Mouse (Mus musculus) layer of hippocampus, postnatal 36 days (tissue): Measurements from ENCODE around the gene Gdap1l1. TPM values are rescaled to one million over a fixed set of nuclear protein-coding genes. Genes with fewer than 3 reads are reported as not detected.
"Not testable (repeated sequence)": the region's sequence is repeated elsewhere in the genome, so short reads cannot be mapped to it uniquely, and the experiment has no call there.

ENCODE experiments used
- DNase-seq, 2 experiments: peaks; one replicate each; pipeline ENCODE4 v3.0.0; 2022
- total RNA-seq, 2 experiments: library from RNA; stranded (reverse); gene quantifications; 2 replicates each; pipeline ENCODE4 v1.2.3; 2021

The Gdap1l1 gene
- total RNA-seq, 2 experiments from 2014 or later = 62.0 to 72.9 TPM

DNA sequence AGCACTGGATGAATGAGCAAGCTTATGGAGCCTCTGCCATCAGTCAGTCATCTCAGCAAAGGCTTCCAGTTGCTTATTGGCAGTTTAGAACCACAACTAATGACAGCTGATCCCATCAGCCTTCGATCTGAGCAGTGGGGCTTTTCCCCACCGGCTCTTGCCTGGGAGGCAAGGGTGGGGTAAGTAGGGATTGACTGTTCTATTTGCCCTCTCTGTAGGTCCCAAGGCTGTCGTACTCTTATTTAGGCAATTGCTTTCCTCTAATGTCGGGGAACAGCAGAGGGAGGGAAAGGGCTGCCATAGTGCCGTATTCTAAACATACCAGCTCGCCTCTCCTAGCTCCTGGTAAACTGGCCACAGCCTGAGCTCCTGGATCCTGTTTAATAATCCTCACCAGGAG lies 13.7 kb upstream of the Gdap1l1 start, which contains the start of gene Oser1:
Oser1 (minus strand) TSS at position 101 of the 400 bp plus-strand sequence.
- DNase-seq = no peak

DNA sequence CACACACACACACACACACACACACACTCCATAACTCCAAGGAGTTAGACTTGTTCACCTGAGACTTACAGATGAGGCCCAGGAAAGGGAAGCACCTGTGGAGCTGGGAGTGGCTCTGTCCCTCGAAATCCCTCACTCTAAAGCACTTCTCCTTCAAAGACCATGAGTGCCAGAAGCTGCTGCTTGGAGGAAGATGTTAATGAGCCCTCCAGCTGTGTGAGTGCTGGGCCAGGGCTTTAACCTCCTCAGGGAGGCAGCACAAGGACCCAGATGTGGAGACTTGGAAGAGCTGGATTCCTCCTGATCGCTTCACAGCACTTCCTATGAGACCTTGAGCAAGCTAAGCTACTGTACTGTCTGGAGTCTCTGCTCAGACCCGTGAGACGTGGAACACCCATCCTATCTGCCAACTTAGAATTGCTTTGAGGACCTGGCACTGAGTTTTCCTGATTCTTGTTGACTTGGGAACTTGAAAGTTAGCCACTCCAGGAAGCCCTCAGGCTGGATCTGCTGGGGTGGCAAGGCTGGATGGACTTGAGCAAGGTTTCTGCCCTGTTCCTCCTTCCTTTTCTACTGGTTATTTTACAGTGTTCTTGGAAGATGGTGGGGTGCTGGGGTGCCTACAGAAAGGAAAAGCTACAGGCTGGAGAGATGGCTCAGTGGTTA lies 9.8 kb upstream of the Gdap1l1 start:
- no peak for DNase-seq

DNA sequence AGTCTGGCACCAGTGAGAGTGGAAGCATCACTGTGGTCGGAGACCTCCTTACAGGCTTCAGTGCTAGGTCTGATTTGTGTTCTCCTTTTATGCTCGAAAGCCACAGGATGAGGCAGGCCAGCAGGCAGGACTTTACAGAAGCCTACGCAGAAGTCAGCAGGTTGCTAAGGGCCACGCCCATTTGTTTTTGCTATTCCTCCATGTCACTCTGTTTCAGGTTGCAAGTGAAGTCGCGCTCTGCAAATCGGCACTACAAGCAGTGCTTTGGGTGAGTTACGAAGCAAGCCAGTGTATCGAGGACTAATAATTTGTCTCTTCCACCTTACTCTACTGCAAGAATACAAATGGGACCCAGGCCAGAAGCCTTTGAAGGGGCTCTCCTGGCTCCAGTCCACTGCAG lies 7.0 kb upstream of the Gdap1l1 start:
- DNase-seq = no peak

DNA sequence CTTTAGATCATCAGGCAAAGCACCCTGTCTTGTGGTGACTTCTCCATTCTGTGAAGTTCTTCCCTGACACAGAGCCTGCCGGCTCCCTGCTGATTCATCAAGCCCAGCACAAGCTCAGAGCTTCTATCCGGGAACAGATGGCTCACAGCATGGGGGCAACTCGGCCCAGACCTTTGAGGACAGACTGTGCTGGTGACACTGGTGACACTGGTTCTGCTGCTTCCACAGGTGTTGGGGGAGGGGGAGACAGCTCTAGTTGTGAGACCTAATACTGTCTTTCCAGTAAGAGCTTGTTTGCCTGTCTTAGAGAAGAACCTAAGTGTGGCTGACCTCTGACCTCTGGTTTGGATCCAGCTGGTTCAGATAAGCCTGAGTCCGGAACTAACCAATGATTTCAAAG lies 4.3 kb upstream of the Gdap1l1 start:
- DNase-seq = no peak

DNA sequence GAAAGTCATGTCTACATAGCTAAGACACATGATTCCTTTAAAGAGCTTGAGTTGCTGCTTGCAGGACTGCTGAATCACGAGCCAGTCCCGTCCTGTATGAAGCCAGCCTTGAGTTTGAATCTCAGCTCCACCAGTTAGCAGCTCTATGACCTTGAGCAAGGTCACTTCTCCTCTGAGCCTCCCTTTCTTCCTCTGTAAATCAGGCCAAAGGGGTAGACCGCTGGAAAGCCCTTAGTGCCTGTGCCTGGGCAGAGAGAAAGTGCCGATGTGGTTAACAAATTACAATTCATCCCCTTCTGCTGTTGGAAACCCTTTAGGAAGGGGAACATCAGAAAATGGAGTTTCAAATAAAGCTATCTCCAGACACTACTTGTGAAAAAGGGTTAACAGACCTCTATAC lies 476 bp upstream of the Gdap1l1 start:
- DNase-seq = no peak

DNA sequence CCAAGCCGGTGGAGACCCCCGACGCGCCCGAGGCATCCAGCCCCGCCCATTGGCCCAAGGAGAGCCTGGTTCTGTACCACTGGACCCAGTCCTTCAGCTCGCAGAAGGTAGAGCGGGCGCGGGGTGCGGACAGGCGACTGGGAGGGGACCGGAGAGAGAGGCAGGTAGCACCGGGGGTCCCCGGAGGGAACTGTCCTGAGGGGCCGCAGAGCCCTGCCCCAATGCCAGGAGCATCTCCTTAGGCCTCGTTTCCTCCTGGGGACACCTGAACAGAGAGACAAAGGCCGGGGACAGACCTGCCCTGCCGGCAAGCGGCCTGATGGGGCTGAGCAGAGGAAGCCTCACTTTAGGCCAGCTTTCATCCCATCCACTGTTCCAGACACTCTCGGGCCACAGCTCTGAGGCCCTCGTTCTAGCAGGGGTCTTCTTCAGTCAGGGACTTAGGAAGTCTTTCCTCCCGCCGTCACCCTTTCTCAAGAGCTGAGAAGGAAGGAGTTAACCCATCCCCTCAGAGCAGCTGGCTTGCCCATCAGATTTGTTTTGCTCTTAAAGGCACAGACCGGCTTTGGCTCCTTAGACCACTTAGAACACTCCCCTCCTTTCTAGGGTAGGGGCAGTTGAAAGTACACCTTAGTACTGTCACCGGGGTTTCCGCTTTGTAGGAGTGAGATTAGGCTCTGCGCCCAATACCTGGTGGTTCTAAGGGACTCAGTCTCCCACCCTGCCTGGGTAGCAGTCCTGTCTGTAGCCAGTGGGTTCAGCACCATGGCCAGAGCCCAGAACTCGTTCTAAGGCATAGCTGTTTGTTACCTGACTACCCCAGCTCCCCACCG lies 559 bp downstream of the Gdap1l1 start:
- peak in 1 of 2 experiments; percentile 51 for DNase-seq

DNA sequence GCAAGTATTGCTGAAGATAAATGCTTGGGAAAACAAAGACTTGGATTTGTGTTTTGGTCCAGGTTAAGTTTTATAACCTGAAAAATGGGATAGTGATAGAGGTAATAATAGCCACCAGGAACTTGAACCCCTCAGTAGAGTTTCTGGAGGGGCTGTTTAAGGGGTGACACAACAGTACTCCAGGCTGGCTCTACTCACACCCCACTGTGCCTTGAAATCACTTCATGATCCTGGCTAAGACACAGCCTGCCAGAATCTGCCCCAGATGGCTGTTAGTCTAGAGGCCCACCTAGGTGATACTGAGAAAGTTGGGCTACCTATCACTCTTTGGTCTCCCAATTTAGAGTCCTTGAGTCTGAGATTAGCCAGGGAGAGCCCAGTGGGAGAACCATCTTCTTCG lies 1.2 kb downstream of the Gdap1l1 start:
- no peak for DNase-seq

DNA sequence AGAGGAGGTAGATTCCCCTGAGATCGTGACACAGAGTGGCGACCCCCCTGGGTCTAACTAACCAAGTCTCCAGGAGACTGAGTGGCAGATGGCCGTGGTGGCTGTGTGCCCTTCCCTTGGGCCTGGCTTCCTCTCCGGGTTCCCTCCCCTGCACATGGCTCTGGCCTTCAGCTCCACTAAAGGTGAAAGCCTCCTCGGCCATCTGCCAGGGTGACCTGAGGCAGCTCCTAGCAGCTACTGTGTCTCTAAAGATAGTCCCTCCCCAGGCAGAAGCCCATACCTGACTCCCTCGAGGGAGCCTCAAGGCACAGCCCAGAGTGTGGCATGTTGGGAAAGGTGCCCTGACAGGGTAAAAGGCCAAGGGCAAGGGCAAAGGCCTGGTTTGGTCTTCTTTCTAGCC lies 5.3 kb downstream of the Gdap1l1 start:
- DNase-seq = no peak

DNA sequence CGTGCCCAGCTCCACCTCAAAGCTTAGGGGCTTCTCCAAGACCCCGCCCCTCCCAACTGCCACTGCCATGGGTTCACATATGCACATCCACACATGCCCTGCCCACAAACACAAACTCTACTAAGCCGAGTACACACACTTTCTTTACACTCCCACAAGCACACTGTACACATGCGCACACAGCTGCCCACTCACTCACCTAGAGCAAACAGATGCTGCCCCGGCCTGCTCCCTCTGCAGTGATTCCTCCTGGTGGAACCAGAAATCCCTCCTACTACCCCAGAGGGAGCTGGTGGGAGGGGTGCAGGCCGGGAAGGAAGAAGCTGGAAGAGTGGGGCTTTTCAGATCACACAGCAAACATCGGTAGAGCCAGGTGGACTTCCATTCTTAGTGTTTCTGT lies 5.7 kb downstream of the Gdap1l1 start:
- DNase-seq = no peak

DNA sequence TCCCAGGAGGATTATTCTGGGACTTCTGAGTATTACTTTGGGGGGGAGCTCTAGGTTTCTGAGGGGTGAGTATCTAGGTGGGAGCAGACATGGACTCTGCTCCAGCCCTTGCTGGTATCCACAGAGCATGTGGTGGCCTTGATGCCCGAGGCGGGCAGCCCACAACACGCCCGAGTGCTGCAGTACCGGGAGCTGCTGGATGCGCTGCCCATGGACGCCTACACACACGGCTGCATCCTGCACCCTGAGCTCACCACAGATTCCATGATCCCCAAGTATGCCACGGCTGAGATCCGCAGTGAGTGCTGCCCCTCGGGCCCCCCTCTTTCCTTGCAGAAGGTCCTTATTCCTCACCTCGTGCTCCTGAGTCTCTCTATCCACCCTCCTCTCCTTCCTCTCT lies 9.1 kb downstream of the Gdap1l1 start:
- no peak for DNase-seq

DNA sequence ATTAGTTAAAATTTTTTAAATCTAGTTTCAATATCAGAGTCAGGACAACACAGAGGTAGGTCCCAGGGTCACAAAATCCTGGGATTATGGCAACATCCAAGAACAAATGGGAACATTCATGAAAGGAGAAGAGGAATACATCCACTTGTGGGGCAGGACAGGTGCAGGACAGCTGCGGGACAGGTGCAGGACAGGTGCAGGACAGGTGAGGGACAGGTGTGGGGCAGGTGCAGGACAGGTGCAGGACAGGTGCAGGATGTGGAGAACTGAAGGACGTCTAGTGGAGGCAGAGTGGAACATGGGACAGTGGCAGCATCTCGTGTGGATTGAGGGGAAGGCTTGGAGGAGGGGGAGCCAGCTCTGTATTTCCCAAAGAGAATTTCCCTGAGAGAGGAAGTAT lies 11.0 kb downstream of the Gdap1l1 start:
- no peak for DNase-seq

DNA sequence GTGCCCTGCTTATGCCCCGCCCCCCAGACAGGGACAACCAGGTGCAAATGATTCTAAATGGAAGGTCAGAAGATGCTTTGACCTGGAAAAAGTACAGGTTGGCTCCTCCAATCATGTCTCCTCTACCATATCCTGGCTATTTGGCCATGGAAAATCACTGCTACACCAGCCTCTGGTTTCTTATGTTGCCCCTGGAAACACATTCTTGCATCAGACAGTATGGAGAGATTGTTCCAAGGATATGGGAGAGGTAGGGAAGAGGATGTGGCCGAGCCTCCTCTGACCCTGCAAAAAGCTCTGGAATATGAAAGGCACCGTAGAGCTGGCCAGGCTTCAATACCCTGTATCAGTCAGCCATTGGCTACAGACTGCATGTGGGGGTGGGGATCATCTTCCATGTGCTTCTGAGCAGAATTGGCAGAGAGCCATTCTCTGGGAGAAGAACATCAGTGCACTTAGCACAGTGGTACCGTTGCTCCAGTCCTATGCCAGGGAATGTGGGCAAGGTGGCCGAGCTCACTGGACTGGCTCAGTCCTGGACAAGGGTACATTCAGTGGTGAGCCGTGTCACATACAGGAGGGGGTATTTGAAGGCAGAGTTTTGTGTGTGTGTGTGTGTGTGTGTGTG lies 12.5 kb downstream of the Gdap1l1 start:
- peak; percentile 46 to 49 for DNase-seq

DNA sequence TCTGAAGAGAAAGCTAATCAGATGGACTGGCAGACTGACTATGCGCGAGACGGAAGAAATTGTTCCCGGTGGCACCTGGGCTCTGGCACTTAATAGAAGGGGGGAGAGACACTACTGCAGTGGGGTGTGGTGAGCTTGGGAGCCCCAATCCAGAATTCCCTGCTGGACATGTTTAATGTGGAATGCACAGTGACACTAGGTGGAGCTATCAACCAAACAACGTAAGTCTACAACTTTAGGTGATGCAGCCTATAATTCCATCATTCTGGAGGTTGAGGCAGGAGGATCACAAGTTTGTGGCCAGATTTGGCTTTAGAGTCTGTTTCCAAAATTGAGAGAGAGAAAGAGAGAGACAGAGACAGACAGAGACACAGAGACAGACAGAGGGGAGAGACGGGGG lies 14.5 kb downstream of the Gdap1l1 start:
- no peak for DNase-seq

DNA sequence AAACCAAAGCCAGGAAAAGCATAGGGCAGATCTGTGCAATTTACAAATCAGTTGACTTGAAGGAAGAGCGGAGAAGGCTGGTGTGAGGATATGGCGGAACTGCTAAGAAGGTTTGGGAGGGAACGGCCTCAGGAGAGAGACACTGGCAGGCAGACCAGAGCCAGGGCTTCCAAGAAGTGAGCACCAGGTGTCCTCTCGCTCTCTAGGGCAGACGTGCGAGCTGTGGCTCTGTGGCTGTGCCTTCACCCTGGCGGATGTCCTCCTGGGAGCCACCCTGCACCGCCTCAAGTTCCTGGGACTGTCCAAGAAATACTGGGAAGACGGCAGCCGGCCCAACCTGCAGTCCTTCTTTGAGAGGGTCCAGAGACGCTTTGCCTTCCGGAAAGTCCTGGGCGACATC lies 15.1 kb downstream of the Gdap1l1 start:
- no peak for DNase-seq

DNA sequence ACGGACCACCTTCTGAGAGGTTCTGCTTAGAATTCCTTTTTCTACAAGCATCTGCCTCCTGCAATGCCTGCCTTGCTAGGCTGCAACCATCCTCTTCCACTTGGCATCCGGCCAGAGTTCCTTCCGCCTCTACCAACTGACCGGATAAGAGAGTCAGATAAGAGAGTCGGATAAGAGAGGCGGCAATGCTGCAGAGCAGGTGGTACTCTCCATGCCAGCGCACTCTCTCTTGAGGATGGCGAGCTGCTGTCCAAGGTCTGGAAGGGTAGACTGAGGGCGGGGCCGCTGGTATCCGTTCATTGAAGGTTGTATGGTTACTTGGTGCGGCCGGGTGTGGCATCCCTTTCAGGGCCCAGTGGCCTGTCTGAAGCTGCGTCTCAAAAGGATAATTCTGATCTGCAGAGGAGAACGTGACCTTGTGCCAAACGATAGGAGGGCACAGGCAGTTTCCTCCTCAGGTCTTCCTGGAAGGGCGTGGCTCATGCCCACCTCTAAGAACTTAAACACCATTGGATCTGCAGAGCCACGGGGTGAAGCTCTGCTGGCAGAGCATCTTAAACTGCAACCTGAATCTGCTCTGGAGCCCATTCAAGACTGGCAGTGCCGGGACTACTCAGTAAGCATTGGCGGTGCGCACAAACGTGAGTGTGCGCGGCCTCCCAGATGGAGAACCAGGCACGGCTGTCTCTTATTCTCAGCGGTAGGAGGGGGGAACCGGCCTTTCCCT lies 20.4 kb downstream of the Gdap1l1 start:
- DNase-seq = no peak

DNA sequence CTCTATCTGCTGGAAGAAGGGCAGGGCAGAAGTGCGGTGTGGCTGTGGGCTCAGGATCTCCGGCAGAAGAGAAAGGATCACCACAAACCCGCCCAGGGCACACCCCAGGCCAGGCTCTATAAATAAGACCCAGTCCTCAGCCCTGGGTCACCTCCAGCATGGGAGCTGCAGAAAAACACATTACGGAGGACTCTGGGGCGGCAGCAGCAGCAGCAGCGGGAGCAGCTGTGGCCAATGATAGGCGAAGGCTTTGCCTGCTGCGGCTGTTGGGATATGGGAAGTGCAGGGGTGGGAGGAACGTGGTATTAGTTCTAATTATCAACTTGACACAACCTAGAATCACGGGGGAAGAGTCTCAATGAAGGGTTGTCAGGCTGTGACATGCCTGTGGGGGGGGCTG lies 21.1 kb downstream of the Gdap1l1 start:
- no peak for DNase-seq

DNA sequence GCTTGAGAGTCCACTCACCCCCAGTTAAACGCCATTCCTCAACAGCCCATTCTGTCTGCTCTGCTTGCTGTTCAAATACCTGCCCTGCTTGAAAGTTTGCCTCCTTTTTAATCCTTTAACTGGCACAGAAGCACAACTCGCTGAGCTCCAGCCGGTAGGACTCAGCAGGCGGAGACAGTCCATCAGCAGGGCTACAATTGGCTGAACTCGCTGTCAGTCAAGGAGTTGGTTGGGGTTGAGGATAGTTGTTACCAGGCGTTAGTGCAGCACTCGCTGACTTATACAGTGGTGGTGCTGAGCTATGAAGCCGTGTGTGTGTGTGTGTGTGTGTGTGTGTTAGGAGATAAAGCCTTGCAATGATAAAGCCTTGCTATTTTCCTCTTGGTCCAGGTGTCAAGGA lies 22.3 kb downstream of the Gdap1l1 start:
- no peak for DNase-seq

DNA sequence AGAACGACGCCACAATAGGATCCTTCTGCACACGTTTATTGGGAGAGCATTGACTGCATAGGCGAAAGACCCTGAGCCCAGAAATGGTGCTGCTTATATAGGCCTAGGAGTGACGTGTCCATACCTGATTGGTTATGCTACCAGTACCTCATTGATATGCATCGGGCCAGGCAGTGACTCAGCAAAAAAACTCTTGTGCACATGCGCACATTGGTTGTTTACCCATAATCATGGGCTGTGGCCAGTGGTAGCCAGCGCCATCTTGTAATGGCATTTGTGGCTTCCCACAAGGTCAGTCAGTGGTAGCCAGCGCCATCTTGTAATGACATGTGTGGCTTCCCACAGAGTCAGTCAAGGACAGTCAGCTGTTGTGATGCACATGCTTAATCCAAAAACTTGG lies 23.0 kb downstream of the Gdap1l1 start:
- not testable (repeated sequence) for DNase-seq

DNA sequence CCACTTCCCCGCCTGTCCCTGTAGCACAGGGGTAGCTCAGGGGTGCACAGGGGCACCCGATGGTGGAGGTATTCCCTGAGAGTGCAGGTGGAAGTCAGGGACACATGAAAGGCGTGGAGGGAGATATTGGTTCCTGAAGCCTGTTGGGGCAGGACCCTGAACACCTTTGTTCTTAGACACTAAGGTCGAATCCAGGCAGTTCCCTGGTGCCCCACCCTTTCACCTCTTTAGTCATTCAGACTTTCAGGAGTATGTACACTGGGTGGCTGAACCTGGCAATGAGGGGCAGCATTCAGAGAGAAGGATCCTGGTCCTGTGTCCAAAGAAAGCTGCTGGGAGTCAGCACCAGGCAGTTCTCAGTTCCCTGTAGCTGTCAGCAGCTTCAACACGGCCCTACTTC lies 24.1 kb downstream of the Gdap1l1 start:
- no peak for DNase-seq

DNA sequence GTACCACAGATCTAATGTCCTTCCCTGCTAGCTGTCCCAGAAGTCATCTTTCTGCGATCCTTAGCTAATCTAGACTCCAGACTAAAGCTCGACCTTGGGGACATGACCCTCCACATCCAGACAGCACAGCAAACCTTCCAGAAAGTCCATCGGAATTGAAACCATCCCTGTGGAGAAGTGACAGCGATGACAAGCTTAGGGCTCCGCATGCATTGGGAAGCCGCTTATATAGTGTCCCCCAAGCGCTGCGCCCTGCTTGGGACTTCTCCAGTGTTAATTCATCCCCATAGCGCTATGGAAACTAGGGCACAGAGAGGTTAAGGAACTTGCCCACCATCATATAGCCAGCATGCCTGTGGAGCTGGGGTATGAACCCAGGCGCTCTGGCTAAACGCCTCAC lies 24.5 kb downstream of the Gdap1l1 start:
- DNase-seq = no peak

DNA sequence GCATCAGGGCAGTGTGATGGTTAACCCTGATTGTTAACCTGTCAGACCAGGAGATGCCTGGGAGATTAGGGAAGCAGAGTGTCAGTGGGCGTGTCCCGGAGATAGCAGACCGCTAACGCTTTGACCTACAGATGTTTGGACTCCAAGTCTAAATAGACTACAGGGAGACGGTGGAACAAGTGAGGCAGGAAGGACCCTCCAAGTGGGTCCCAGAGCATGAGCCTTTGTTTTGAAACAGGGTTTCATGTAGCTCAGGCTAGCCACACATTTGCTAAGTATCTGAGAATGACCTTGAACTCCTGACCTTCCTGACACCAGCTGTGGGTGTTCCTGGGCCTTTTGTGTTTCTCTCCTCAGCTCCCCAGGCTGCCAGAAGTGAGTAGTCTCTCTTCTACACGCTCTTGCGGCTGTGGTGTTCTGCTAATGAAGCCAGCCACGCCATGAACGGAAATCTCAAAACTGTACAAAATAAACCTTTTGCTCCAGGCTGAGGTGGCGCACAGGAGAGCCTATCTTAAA lies 25.0 kb downstream of the Gdap1l1 start:
- DNase-seq = no peak

DNA sequence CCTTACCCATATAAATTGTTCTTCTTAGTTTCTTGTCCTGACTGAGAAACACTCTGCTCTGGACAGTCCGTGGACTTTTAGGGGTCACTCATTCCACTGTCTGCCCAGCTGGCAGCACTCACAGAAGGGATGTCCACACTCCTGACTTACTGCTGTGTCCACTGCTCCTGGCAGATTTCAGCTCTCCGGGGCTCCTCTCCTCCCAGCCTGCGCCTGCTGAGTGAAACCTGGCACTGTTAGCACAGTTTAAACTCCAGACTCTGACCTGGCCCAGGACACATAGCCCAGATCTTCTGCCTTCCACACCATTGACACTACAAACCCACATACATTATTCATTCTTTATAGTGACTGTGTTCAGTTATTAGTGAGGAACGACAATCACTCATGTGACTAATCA lies 25.7 kb downstream of the Gdap1l1 start:
- no peak for DNase-seq

DNA sequence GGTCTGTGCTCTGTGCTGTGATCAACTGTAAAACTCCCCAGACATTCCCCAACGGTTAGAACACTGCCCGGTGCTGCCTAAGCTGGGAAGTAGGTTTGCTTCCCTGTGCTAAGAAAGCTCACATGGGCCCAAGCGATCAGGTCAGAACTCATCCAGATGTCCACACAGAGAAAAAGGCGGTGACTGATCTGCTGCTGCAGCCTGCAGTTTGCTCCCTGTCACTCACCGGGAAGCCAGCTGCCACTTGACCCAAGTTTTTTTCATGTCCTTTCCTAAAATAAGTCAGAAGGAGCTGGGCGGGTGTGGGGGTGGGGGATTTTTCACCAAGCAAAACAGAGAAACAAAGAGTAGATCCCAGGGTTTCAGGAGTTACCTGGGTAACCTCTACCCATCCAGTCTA lies 26.3 kb downstream of the Gdap1l1 start:
- no peak for DNase-seq
